Mouse (Mus musculus) lung, postnatal 0 days (tissue): ENCODE results near the gene Gm13199.

ENCODE experiments used
- CTCF ChIP-seq: IDR thresholded peaks from 2 replicates; pipeline ENCODE4 v1.5.1; 2016; ENCODE audit warnings: antibody characterized with exemption, mild to moderate bottlenecking
- EP300 ChIP-seq: IDR thresholded peaks from 2 replicates; pipeline ENCODE4 v1.6.1; 2016; ENCODE audit warnings: antibody characterized with exemption, mild to moderate bottlenecking, control low read depth

DNA sequence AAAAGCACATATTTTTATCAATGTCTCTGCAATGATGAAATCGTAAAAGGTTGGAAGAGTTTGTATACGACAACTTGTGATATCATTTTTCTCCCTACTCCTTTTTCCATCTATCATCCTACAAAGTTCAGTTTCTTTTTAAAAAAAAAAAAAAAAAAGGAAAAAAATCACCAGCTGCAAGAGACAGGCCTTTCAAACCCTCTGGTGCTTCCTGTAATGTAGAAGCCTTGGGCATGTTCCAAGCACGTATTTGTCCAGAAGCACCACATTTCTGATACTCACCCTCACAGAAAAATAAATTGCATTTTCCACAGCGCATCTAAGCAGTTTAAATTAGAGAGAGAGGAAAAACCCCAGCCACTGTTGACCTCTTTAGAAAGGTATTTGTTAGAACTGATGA lies 16.9 kb downstream of the Gm13199 start:
- TF ChIP-seq CTCF = no peak
- no peak for TF ChIP-seq EP300
